Mouse (Mus musculus): ENCODE results near the gene Myl6b. TPM values are rescaled to one million over a fixed set of nuclear protein-coding genes. Genes with fewer than 3 reads are reported as not detected.
"Not testable (repeated sequence)": the region's sequence is repeated elsewhere in the genome, so short reads cannot be mapped to it uniquely, and the experiment has no call there.

The Myl6b gene
- polyA plus RNA-seq, 1 experiment from 2014 or later: 5.0 TPM

DNA sequence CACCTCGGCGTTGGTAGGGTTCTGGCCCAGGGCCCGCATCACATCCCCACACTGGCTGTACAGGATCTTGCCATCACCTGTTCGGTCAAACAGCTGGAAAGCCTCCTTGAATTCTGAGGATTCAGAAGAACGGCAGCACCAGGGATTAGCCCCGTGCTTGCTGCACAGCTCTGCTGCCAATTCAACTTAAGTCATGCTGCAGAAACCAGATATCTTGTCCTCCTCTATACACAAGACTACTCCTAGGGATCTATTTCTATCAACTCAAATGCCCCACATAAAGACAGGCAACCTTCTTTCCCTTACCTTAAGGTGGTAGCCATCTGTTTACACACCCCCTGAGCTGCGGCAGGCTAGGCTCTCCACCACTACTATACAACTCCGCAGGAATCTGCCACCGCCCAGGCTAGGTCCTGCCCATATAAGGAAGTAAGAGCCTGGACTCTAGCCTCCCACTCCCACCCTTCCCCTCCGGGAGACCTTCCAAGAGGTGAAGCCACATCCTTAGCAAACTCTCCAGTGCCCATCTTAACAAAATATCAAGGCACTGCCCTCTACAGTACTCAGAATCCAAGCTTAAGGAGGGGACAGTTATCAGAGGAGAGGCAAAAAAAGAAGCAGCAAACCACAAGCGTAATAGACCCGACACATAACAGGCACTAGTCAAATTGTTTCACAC, 5.7 kb downstream of the Myl6b start:
- H3K36me3 ChIP-seq (ENCODE audit: control insufficient read depth, insufficient read depth, low read length): peaks cover 45% of the 10 kb centered on the region
- H3K4me2 ChIP-seq (ENCODE audit: low read length): peak overlapping the region; percentile 83
- peak; percentile 60 for ATAC-seq (ENCODE audit: insufficient number of reproducible peaks, insufficient read depth, low FRiP score, low read depth)
- peak overlapping the region; percentile 98 for H3K27ac ChIP-seq (replicated peaks in 1 of 2; ENCODE audit: control insufficient read depth in 1 of 2, insufficient read depth in 1 of 2, low read depth in 2 of 2, low read length in 2 of 2)
- H3K9ac ChIP-seq (ENCODE audit: low read length): peak overlapping the region; percentile 97
- no peaks in the 10 kb centered on the region for H3K9me3 ChIP-seq (ENCODE audit: control insufficient read depth, low read length)
- peak overlapping the region; percentile 84 to 97 for H3K4me3 ChIP-seq (ENCODE audit: control insufficient read depth in 1 of 2, insufficient read depth in 1 of 2, low read depth in 1 of 2, low read length in 2 of 2)
- peaks cover 37 to 59% of the 10 kb centered on the region in 2 experiments for H3K4me1 ChIP-seq (ENCODE audit: control insufficient read depth in 2 of 2, insufficient read depth in 2 of 2, low read length in 2 of 2)
- no peaks in the 10 kb centered on the region for H3K27me3 ChIP-seq (ENCODE audit: control insufficient read depth, insufficient read depth, low read length)
- WGBS: 16% methylated on average over 12 of the region's 12 CpGs

DNA sequence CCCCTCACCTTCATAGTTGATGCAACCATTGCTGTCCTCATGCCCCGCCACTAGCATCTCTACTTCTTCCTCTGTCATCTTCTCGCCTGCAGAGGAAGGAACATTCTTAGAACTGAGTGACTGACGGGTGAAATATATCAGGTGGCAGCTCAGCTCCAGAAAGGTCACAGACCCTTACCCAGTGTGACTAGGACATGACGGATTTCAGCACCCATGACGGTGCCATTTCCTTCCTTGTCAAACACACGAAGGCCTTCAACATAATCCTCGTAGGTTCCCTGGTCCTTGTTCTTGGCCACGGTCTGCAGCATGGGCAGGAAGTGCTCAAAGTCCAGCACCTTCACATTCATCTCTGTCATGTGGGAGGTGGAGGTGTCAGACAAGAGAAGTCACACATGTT, 6.4 kb downstream of the Myl6b start:
- peak overlapping the region; percentile 98 for H3K27ac ChIP-seq (replicated peaks in 1 of 2; ENCODE audit: control insufficient read depth in 1 of 2, insufficient read depth in 1 of 2, low read depth in 2 of 2, low read length in 2 of 2)
- peak overlapping the region; percentile 84 to 97 for H3K4me3 ChIP-seq (ENCODE audit: control insufficient read depth in 1 of 2, insufficient read depth in 1 of 2, low read depth in 1 of 2, low read length in 2 of 2)
- peaks cover 52% of the 10 kb centered on the region for H3K36me3 ChIP-seq (ENCODE audit: control insufficient read depth, insufficient read depth, low read length)
- peak overlapping the region; percentile 97 for H3K9ac ChIP-seq (ENCODE audit: low read length)
- H3K4me2 ChIP-seq (ENCODE audit: low read length): peak overlapping the region; percentile 83
- not testable (repeated sequence) for H3K27me3 ChIP-seq (ENCODE audit: control insufficient read depth, insufficient read depth, low read length); H3K9me3 ChIP-seq (ENCODE audit: control insufficient read depth, low read length); ATAC-seq (ENCODE audit: insufficient number of reproducible peaks, insufficient read depth, low FRiP score, low read depth)
- H3K4me1 ChIP-seq (ENCODE audit: control insufficient read depth in 2 of 2, insufficient read depth in 2 of 2, low read length in 2 of 2): peaks cover 37 to 52% of the 10 kb centered on the region in 2 experiments
- 22% methylated on average over 6 of the region's 8 CpGs for WGBS

DNA sequence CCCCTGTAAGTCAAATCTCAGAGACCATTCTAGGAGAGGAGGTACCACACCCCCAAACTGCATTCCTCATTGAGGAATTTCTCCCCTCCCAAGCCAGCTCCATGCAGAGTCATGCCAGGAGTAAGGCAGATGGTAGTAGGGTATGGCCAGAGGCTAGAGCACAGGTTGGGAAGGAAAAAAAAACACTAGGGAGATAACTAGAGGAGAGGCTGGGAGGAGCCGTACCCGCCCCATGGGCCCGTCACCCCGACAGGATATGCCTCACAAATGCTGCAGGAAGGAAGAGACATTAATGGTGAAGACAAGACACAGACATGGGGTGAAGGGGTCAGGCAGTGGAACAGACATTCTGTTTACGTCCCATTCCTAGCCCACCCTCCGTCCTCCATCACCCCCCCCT, 7.0 kb downstream of the Myl6b start:
- Histone ChIP-seq H3K27ac (replicated peaks in 1 of 2; ENCODE audit: control insufficient read depth in 1 of 2, insufficient read depth in 1 of 2, low read depth in 2 of 2, low read length in 2 of 2) (peak overlapping the region; percentile 80 to 83), H3K4me3 (ENCODE audit: control insufficient read depth in 1 of 2, insufficient read depth in 1 of 2, low read depth in 1 of 2, low read length in 2 of 2) (peak overlapping the region; percentile 84 to 97), H3K27me3 (ENCODE audit: control insufficient read depth, insufficient read depth, low read length) (no peaks in the 10 kb centered on the region), H3K4me2 (ENCODE audit: low read length) (peak overlapping the region; percentile 83), H3K9me3 (ENCODE audit: control insufficient read depth, low read length) (no peaks in the 10 kb centered on the region), H3K4me1 (ENCODE audit: control insufficient read depth in 2 of 2, insufficient read depth in 2 of 2, low read length in 2 of 2) (peaks cover 33 to 46% of the 10 kb centered on the region in 2 experiments), H3K9ac (ENCODE audit: low read length) (peak overlapping the region; percentile 97), H3K36me3 (ENCODE audit: control insufficient read depth, insufficient read depth, low read length) (peaks cover 57% of the 10 kb centered on the region)
- WGBS: 10% methylated on average over 6 of the region's 6 CpGs
- no peak for ATAC-seq (ENCODE audit: insufficient number of reproducible peaks, insufficient read depth, low FRiP score, low read depth)

DNA sequence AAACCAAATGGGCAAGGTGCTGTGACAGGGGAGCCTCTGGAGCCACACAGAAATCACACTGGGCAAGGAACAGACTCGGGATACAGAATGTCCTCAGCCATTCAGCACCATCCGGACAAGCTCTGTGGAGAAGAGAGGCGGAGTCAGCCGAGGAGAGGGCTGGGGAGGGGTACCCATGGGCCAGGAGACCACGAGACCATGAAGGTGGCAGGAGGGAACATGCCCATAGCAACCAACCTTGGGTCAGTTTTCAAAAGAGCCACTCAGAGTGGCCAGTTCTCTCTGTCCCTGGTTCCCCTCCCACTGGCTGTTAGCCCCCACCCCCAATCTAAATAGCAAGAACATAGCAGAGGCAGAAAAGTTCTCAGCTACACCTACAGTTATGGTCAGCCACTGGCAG, 7.6 kb downstream of the Myl6b start:
- Histone ChIP-seq H3K27ac (replicated peaks in 1 of 2; ENCODE audit: control insufficient read depth in 1 of 2, insufficient read depth in 1 of 2, low read depth in 2 of 2, low read length in 2 of 2) (peak overlapping the region; percentile 80 to 83), H3K36me3 (ENCODE audit: control insufficient read depth, insufficient read depth, low read length) (peaks cover 63% of the 10 kb centered on the region), H3K27me3 (ENCODE audit: control insufficient read depth, insufficient read depth, low read length) (no peaks in the 10 kb centered on the region), H3K4me3 (ENCODE audit: control insufficient read depth in 1 of 2, insufficient read depth in 1 of 2, low read depth in 1 of 2, low read length in 2 of 2) (peak overlapping the region in 1 of 2 experiments; percentile 84; a peak in 2 of 4 replicates), H3K4me2 (ENCODE audit: low read length) (peak overlapping the region; percentile 83), H3K9ac (ENCODE audit: low read length) (peak overlapping the region; percentile 97), H3K9me3 (ENCODE audit: control insufficient read depth, low read length) (no peaks in the 10 kb centered on the region), H3K4me1 (ENCODE audit: control insufficient read depth in 2 of 2, insufficient read depth in 2 of 2, low read length in 2 of 2) (peaks cover 29 to 41% of the 10 kb centered on the region in 2 experiments)
- ATAC-seq (ENCODE audit: insufficient number of reproducible peaks, insufficient read depth, low FRiP score, low read depth): no peak
- 28% methylated on average over 5 of the region's 5 CpGs for WGBS

DNA sequence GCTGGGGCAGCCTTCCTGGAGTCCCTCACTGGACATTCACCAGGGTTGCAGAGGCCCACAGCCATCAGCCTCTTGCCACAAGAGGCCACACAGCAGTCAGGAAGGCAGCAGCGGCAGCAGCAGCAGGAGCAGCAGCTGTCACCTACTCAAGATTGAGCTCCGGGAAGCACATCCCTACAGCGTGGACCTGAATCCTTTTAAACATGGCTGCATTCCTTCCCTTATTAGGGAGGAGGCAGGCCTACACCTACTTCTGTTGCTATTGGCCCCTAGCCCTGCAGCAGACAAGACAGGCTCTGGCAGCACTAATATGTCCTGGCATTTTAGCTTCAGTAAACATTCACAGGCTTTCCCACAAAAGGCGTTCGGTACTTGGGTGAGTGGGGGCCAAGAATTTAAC, 8.3 kb downstream of the Myl6b start:
- Histone ChIP-seq H3K4me3 (ENCODE audit: control insufficient read depth in 1 of 2, insufficient read depth in 1 of 2, low read depth in 1 of 2, low read length in 2 of 2) (no peak overlapping the region), H3K27ac (replicated peaks in 1 of 2; ENCODE audit: control insufficient read depth in 1 of 2, insufficient read depth in 1 of 2, low read depth in 2 of 2, low read length in 2 of 2) (peak overlapping the region; percentile 80 to 83), H3K9ac (ENCODE audit: low read length) (peak overlapping the region; percentile 62), H3K9me3 (ENCODE audit: control insufficient read depth, low read length) (no peaks in the 10 kb centered on the region), H3K4me1 (ENCODE audit: control insufficient read depth in 2 of 2, insufficient read depth in 2 of 2, low read length in 2 of 2) (peaks cover 26 to 34% of the 10 kb centered on the region in 2 experiments), H3K4me2 (ENCODE audit: low read length) (peak overlapping the region; percentile 83; the same call in 1 of the 2 replicates), H3K27me3 (ENCODE audit: control insufficient read depth, insufficient read depth, low read length) (no peaks in the 10 kb centered on the region), H3K36me3 (ENCODE audit: control insufficient read depth, insufficient read depth, low read length) (peaks cover 70% of the 10 kb centered on the region)
- 6% methylated on average over 5 of the region's 5 CpGs for whole genome bisulfite sequencing
- ATAC-seq (ENCODE audit: insufficient number of reproducible peaks, insufficient read depth, low FRiP score, low read depth): no peak

DNA sequence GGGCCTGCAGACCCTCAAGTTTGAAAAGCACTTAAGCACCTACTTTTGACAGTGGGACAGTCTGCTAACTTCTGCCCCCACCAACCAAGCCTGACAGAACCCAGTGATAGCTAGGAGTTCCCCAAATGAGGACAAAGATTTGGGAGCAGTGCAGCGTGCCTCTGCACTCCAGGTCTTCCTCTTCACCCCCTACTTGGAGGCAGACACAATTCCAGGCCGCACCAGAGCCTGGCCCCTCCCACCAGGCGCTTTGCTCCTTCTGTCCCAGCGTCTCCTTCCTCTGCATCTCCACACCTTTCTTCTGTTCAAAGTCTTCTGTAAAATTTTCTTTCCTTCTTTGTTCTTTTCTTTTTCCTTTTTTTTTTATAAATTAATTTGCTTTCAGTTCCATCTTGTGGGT, 8.7 kb downstream of the Myl6b start:
- Histone ChIP-seq H3K36me3 (ENCODE audit: control insufficient read depth, insufficient read depth, low read length) (peaks cover 75% of the 10 kb centered on the region), H3K4me1 (ENCODE audit: control insufficient read depth in 2 of 2, insufficient read depth in 2 of 2, low read length in 2 of 2) (peaks cover 22 to 29% of the 10 kb centered on the region in 2 experiments), H3K9ac (ENCODE audit: low read length) (peak overlapping the region; percentile 62), H3K9me3 (ENCODE audit: control insufficient read depth, low read length) (no peaks in the 10 kb centered on the region), H3K27me3 (ENCODE audit: control insufficient read depth, insufficient read depth, low read length) (no peaks in the 10 kb centered on the region), H3K4me2 (ENCODE audit: low read length) (peak overlapping the region; percentile 83), H3K4me3 (ENCODE audit: control insufficient read depth in 1 of 2, insufficient read depth in 1 of 2, low read depth in 1 of 2, low read length in 2 of 2) (no peak overlapping the region), H3K27ac (replicated peaks in 1 of 2; ENCODE audit: control insufficient read depth in 1 of 2, insufficient read depth in 1 of 2, low read depth in 2 of 2, low read length in 2 of 2) (peak overlapping the region; percentile 80 to 83)
- ATAC-seq (ENCODE audit: insufficient number of reproducible peaks, insufficient read depth, low FRiP score, low read depth): no peak
- WGBS: 26% methylated on average over 4 of the region's 4 CpGs

DNA sequence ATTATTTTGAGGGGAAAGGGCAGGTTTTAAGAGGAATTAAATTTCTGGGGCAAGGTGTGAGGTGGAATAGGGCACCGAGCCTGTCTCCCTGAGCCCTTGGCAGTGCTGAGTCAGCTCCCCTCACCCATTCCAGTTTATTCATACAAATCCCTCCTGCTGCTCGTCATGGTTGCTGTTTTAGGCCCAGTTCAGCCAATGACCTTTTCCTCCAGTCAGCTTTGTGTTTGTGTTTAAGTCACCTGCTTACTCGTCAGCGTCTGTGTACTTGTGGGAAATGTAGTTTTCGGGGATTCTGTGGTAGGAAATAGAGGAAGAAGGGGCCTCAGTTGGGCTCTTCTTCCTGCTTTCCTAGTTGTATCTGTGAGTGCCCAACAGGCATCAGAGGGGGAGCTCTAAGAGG, 9.1 kb downstream of the Myl6b start:
- H3K27me3 ChIP-seq (ENCODE audit: control insufficient read depth, insufficient read depth, low read length): no peaks in the 10 kb centered on the region
- H3K27ac ChIP-seq (replicated peaks in 1 of 2; ENCODE audit: control insufficient read depth in 1 of 2, insufficient read depth in 1 of 2, low read depth in 2 of 2, low read length in 2 of 2): peak overlapping the region; percentile 80 to 83
- H3K4me1 ChIP-seq (ENCODE audit: control insufficient read depth in 2 of 2, insufficient read depth in 2 of 2, low read length in 2 of 2): peaks cover 22 to 27% of the 10 kb centered on the region in 2 experiments
- 43% methylated on average over 5 of the region's 5 CpGs for WGBS
- peak overlapping the region; percentile 62 for H3K9ac ChIP-seq (ENCODE audit: low read length)
- peaks cover 79% of the 10 kb centered on the region for H3K36me3 ChIP-seq (ENCODE audit: control insufficient read depth, insufficient read depth, low read length)
- peak overlapping the region; percentile 83; the same call in 1 of the 2 replicates for H3K4me2 ChIP-seq (ENCODE audit: low read length)
- H3K4me3 ChIP-seq (ENCODE audit: control insufficient read depth in 1 of 2, insufficient read depth in 1 of 2, low read depth in 1 of 2, low read length in 2 of 2): no peak overlapping the region
- no peaks in the 10 kb centered on the region for H3K9me3 ChIP-seq (ENCODE audit: control insufficient read depth, low read length)
- ATAC-seq (ENCODE audit: insufficient number of reproducible peaks, insufficient read depth, low FRiP score, low read depth): no peak

Measured in heart, embryonic 14.5 days (tissue).